Comparison of ENCODE assay signal across 14 mouse cellular contexts in the genomic region with DNA sequence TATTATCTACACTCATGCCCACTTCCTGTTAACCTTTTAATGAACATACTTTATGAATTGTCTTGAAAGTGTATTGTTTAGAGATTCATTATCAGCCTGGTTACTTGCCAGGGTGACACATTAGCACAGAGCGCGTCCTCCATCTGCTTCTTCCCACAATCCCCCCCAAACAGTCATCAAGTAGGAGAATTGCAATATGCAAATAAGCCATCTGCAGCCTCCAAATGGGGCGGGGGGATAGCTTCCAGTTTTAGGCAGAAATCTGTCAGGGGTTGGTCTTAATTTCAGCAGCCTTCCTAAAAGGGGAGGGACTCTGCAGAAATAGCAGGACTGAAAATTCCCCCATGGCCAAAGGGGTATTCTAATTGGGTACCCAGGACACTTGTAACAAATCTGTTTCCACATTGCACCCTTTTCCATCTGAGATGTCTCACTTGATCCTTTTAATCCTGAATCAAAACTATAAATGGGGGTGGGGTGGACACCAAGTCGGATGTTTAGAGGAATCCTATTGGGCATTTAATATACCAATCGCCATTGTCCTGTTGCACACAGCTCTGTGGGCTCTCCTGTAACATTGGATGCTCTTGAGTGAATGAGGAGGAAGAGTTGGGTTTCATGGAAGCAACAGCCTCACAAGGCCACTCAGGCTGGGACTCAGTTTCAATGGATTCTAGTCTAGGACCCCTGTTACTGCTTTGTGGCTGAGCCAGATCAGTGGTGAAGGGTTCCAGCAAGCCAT. TPM values are rescaled to one million over a fixed set of nuclear protein-coding genes. Genes with fewer than 3 reads are reported as not detected.
DNase-seq lines count a peak whose midpoint lies in the region; ATAC-seq and TF ChIP-seq lines count a peak whose summit lies in the region.
"Had no signal": no experiment of that assay in that cellular context is flagged by ENCODE, and none has a peak within 500 bp of the region (broad histone marks: within the 10 kb centered on the region; RNA-seq: fewer than 3 reads in every experiment).

No protein-coding gene starts in this region.

- no peak overlapping the region for H3K4me2 ChIP-seq in hindbrain, embryonic 12.5 days (replicated peaks)
- H3K4me2 ChIP-seq: heart, embryonic 15.5 days; liver, embryonic 13.5 days had no signal

- no peaks in the 10 kb centered on the region for H3K36me3 ChIP-seq in hindbrain, embryonic 12.5 days
- H3K36me3 ChIP-seq: G1E; heart, embryonic 15.5 days; liver, embryonic 13.5 days had no signal

- H3K9ac ChIP-seq in hindbrain, embryonic 12.5 days: no peak overlapping the region
- H3K9ac ChIP-seq: heart, embryonic 15.5 days; liver, embryonic 13.5 days had no signal

- TF ChIP-seq POLR2A in cerebellum, adult 2 months (IDR thresholded peaks at IDR 0.05; ENCODE audit: borderline replicate concordance, insufficient read depth, low read length): no peak
- TF ChIP-seq POLR2A in brain, embryonic 14.5 days (IDR thresholded peaks at IDR 0.05; ENCODE audit: borderline replicate concordance, extremely low read depth, insufficient read depth, insufficient read length, poor library complexity, severe bottlenecking): no peak

- H3K4me1 ChIP-seq in cerebellum, adult 2 months (ENCODE audit: control insufficient read depth, insufficient read depth, low read length): peaks cover 55% of the 10 kb centered on the region; the same call in 1 of the 2 replicates
- H3K4me1 ChIP-seq in hindbrain, embryonic 12.5 days: peaks cover 9% of the 10 kb centered on the region; the same call in 1 of the 2 replicates
- H3K4me1 ChIP-seq: heart, embryonic 15.5 days; liver, embryonic 13.5 days had no signal

- H3K4me3 ChIP-seq in cerebellum, adult 2 months (replicated peaks; ENCODE audit: insufficient read depth, low read depth, low read length): no peak overlapping the region
- H3K4me3 ChIP-seq in hindbrain, embryonic 12.5 days: no peak overlapping the region
- H3K4me3 ChIP-seq: heart, embryonic 15.5 days; liver, embryonic 13.5 days had no signal

- peak; percentile 87 for ATAC-seq in hindbrain, embryonic 12.5 days (ENCODE audit: low FRiP score)
- ATAC-seq: intestine, postnatal 0 days had no signal

- no peaks in the 10 kb centered on the region for H3K27me3 ChIP-seq in cerebellum, adult 2 months (ENCODE audit: control insufficient read depth, insufficient read depth, low read length)
- H3K27me3 ChIP-seq in hindbrain, embryonic 12.5 days: no peaks in the 10 kb centered on the region
- H3K27me3 ChIP-seq: heart, embryonic 15.5 days; liver, embryonic 13.5 days had no signal

- 20% methylated on average over 5 of the region's 5 CpGs for WGBS in cerebellum, adult 2 months
- 61% methylated on average over 5 of the region's 5 CpGs for WGBS in hindbrain, embryonic 12.5 days

- no peaks in the 10 kb centered on the region for H3K9me3 ChIP-seq in hindbrain, embryonic 12.5 days (replicated peaks)
- H3K9me3 ChIP-seq: heart, embryonic 15.5 days; liver, embryonic 13.5 days had no signal

- peak overlapping the region; percentile 93 for H3K27ac ChIP-seq in cerebellum, adult 2 months (ENCODE audit: insufficient read depth, low read length)
- H3K27ac ChIP-seq in hindbrain, embryonic 12.5 days: no peak overlapping the region
- H3K27ac ChIP-seq: heart, embryonic 15.5 days; liver, embryonic 13.5 days had no signal

- DNase-seq in cerebellum, adult 2 months: peak; percentile 55 to 73
- no peak for DNase-seq in cerebellum, adult 11 months
- peak; percentile 96 for DNase-seq in brain, embryonic 14.5 days (ENCODE audit: low read depth)
- DNase-seq in layer of hippocampus, postnatal 14 days (ENCODE audit: low spot score in 2 of 2): peak; percentile 54 to 92
- no peak for DNase-seq in embryo, embryonic 10 days (ENCODE audit: low spot score)
- DNase-seq in frontal cortex, postnatal 10 days (ENCODE audit: low spot score in 2 of 2): no peak
- DNase-seq in urinary bladder, postnatal 14 days (ENCODE audit: low spot score): no peak
- DNase-seq: gastrocnemius, postnatal 25 days; liver, embryonic 13.5 days; spleen, adult 18-20 months had no signal

- TF ChIP-seq CTCF in cerebellum, adult 2 months (IDR thresholded peaks at IDR 0.05; ENCODE audit: borderline replicate concordance, insufficient read depth, low read depth, low read length): no peak
- no peak for TF ChIP-seq CTCF in brain, embryonic 14.5 days (IDR thresholded peaks at IDR 0.05; ENCODE audit: borderline replicate concordance, extremely low read depth, insufficient read depth, insufficient read length)

RNA-seq across cellular contexts. Expression of gene Sh3gl2, which starts 51.7 kb away (rescaled TPM):
- polyA plus RNA-seq in cerebellum, adult 2 months (2012; rRNA removed): 369 and 387 TPM in 2 replicates
- 35.2 and 46.7 TPM in 2 replicates for polyA plus RNA-seq in brain, embryonic 14.5 days (2012; rRNA removed)
- 22.4 and 24.0 TPM in 2 replicates for polyA plus RNA-seq in hindbrain, embryonic 12.5 days (2016; fragmentation: Nextera tagmentation; extraction: Ambion mirVana)
- total RNA-seq in layer of hippocampus, postnatal 14 days (2021): 100 to 1,000 TPM; 304 to 310 TPM
- polyA plus RNA-seq: G1E had no signal

Comparison
In these comparisons a context has a peak if more than half of its experiments do, and no peak if none do; other contexts are left out.
1. DNase-seq: peak in cerebellum, adult 2 months (2 of 2), brain, embryonic 14.5 days (single experiment) and layer of hippocampus, postnatal 14 days (2 of 2); none in cerebellum, adult 11 months (single experiment), embryo, embryonic 10 days (single experiment), frontal cortex, postnatal 10 days (0 of 2) and urinary bladder, postnatal 14 days (single experiment).